Mouse (Mus musculus) limb, embryonic 14.5 days (tissue): ENCODE data around the gene Olfr764-ps1. TPM values are rescaled to one million over a fixed set of nuclear protein-coding genes. Genes with fewer than 3 reads are reported as not detected.
"Not testable (repeated sequence)": the region's sequence is repeated elsewhere in the genome, so short reads cannot be mapped to it uniquely, and the experiment has no call there.

Source experiments
- ATAC-seq: fragments of 200-750 bp; cut with Nextera tagmentation; 2 replicates; pipeline ENCODE4 v1.8.0; 2017; ENCODE audit warnings: low read depth, moderate number of reproducible peaks, moderate TSS enrichment; ENCODE audit not compliant: low FRiP score
- DNase-seq: peaks from one replicate; pipeline ENCODE4 v3.0.0-alpha.2; 2015; ENCODE audit warnings: low spot score
- H3K27ac ChIP-seq: fragments of 300-500 bp; sonication (generic); replicated peaks from 2 replicates; pipeline ENCODE4 v1.5.1; 2014; ENCODE audit warnings: low read depth, mild to moderate bottlenecking, low read length, moderate library complexity, mixed read lengths
- H3K27me3 ChIP-seq: fragments of 300-500 bp; sonication (generic); 2 replicates; pipeline ENCODE4 v1.6.1; 2014; ENCODE audit warnings: low read length, mixed read lengths; ENCODE audit not compliant: control insufficient read depth, insufficient read depth
- H3K36me3 ChIP-seq: fragments of 300-500 bp; sonication (generic); 2 replicates; pipeline ENCODE4 v1.6.1; 2014; ENCODE audit warnings: mild to moderate bottlenecking, low read length, moderate library complexity, mixed read lengths; ENCODE audit not compliant: control insufficient read depth, insufficient read depth
- H3K4me1 ChIP-seq: fragments of 300-500 bp; sonication (generic); 2 replicates; pipeline ENCODE4 v1.6.1; 2014; ENCODE audit warnings: antibody characterized with exemption, low read length, mixed read lengths; ENCODE audit not compliant: control insufficient read depth, insufficient read depth
- H3K4me2 ChIP-seq: fragments of 300-500 bp; sonication (generic); replicated peaks from 2 replicates; pipeline ENCODE4 v1.6.1; 2014; ENCODE audit warnings: low read depth, mild to moderate bottlenecking, low read length, moderate library complexity; ENCODE audit not compliant: severe bottlenecking
- H3K4me3 ChIP-seq: fragments of 300-500 bp; sonication (generic); replicated peaks from 2 replicates; pipeline ENCODE4 v1.5.1; 2014; ENCODE audit warnings: low read length
- H3K9ac ChIP-seq: fragments of 300-500 bp; sonication (generic); 2 replicates; pipeline ENCODE4 v1.6.1; 2014; ENCODE audit warnings: mild to moderate bottlenecking, low read depth, low read length, moderate library complexity; ENCODE audit not compliant: severe bottlenecking
- H3K9me3 ChIP-seq: fragments of 300-500 bp; sonication (generic); 2 replicates; pipeline ENCODE4 v1.6.1; 2016; ENCODE audit warnings: low read length; ENCODE audit not compliant: control insufficient read depth
- POLR2A ChIP-seq: fragments of 200-500 bp; IDR thresholded peaks from 2 replicates; pipeline ENCODE4 v1.8.0; 2012; ENCODE audit warnings: inconsistent platforms, mild to moderate bottlenecking, moderate library complexity, borderline replicate concordance; ENCODE audit not compliant: insufficient read depth, insufficient read length; ENCODE audit errors: extremely low read depth
- WGBS: fragments of 180-500 bp; shearing (Covaris S2); extraction: QIAGEN DNeasy Blood & Tissue Kit; methylation state at CpG from one replicate; pipeline ENCODE4 v1.1.7; 2014; 5-methylcytosine and 5-hydroxymethylcytosine counted together
- polyA plus RNA-seq, 2 experiments: library from polyadenylated mRNA; depleted of rRNA in 1 of 2; stranded (reverse) in 1 of 2; unstranded in 1 of 2; fragments of >200 nt; fragmentation: Nextera tagmentation in 1 of 2; extraction: Ambion mirVana in 1 of 2; gene quantifications; 2 replicates each; pipeline versions ENCODE4 v1.2.1 to v1.2.3; 2012 to 2014

Olfr764-ps1 gene
- polyA plus RNA-seq (2012; rRNA removed): 0.01 TPM in 1 of 2 replicates, not detected in the other
- polyA plus RNA-seq (2014; fragmentation: Nextera tagmentation; extraction: Ambion mirVana): not detected in 2 replicates

DNA sequence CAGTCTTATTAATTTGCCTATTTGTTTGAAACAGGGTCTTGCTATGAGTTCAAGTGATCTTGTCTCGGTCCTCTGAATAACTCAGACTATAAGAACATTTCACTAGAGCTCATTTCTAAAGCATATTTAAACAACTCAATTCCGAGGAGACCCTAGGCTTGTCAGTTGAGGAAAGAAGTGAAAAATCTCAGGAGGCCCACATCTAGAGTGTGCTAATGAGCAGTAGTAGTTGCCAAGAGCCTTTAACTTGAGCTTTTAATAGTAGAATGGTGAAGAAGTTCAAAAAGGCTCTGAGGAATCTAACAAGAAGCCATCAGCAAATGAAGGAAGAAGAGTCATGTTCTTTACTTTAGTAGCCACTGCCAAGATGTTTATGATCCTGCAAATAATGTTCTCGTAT, at the start of gene Olfr764-ps1:
Olfr764-ps1 (minus strand) TSS at position 101 of the 400 bp plus-strand sequence.
- H3K4me1 ChIP-seq: no peaks in the 10 kb centered on the region
- no peaks in the 10 kb centered on the region for H3K9me3 ChIP-seq
- 77% methylated on average over 3 of the region's 3 CpGs for WGBS
- H3K4me3 ChIP-seq: no peak within 1 kb of the TSS
- H3K27ac ChIP-seq: no peak within 1 kb of the TSS
- no peak for TF ChIP-seq POLR2A
- H3K9ac ChIP-seq: no peak within 1 kb of the TSS
- no peak within 1 kb of the TSS for H3K4me2 ChIP-seq
- H3K27me3 ChIP-seq: no peaks in the 10 kb centered on the region
- no peak for DNase-seq
- H3K36me3 ChIP-seq: no peaks in the 10 kb centered on the region
- no peak for ATAC-seq

GRCm38 (mm10) chr10:129082810-129083209, 43.1 kb upstream of the Olfr764-ps1 start, which contains the start of gene Olfr767:
Gene Olfr767, minus strand, starts transcription at chr10:129082910.
- not testable (repeated sequence) for H3K4me1 ChIP-seq, H3K27ac ChIP-seq, H3K4me2 ChIP-seq, ATAC-seq, DNase-seq, H3K9me3 ChIP-seq, H3K36me3 ChIP-seq, H3K27me3 ChIP-seq, H3K4me3 ChIP-seq, H3K9ac ChIP-seq

DNA sequence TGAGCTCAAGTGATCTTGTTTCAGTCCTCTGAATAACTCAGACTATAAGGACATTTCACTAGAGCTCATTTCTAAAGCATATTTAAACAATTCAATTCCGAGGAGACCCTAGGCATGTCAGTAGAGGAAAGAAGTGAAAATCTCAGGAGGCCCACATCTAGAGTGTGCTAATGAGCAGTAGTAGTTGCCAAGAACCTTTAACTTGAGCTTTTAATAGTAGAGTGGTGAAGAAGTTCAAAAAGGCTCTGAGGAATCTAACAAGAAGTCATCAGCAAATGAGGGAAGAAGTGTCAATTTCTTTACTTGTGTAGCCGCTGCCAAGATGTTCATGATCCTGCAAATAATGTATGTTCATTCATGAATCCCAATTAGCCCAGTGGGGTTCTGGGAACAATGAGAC, 29.2 kb upstream of the Olfr764-ps1 start, which contains the start of gene Olfr766-ps1:
Olfr766-ps1 (minus strand) TSS at position 101 of the 400 bp plus-strand sequence.
- no peak for TF ChIP-seq POLR2A
- Histone ChIP-seq H3K9me3 (no peaks in the 10 kb centered on the region), H3K27me3 (no peaks in the 10 kb centered on the region), H3K9ac (no peak within 1 kb of the TSS), H3K4me3 (no peak within 1 kb of the TSS), H3K4me2 (no peak within 1 kb of the TSS), H3K36me3 (no peaks in the 10 kb centered on the region), H3K27ac (no peak within 1 kb of the TSS), H3K4me1 (no peaks in the 10 kb centered on the region)
- WGBS: 80% methylated on average over 2 of the region's 2 CpGs
- ATAC-seq: no peak
- no peak for DNase-seq

DNA sequence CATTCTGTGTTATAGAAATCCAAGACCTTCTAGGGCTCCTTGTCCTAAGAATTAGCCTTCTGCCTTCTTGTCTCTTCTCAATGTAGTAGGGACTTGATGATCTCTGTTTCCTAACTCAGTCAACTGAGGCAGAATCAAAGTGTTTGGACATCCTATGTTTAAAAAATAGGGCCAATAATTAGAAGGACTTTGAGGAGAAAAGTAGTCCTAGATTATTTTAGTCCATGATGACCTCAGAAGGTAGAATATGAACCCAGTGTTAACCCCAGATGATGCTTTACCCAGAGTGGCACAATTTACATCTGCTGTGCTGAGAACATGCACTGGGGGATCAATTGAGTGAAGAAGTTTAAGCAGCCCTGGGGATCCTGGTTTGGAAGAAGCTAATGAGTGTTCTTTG, 10.2 kb upstream of the Olfr764-ps1 start, which contains the start of gene Olfr765:
Olfr765 (minus strand) TSS at position 101 of the 400 bp plus-strand sequence.
- H3K4me1 ChIP-seq, H3K27ac ChIP-seq, H3K4me2 ChIP-seq, H3K9me3 ChIP-seq, H3K4me3 ChIP-seq, H3K36me3 ChIP-seq, H3K27me3 ChIP-seq, H3K9ac ChIP-seq, DNase-seq, ATAC-seq: not testable (repeated sequence)

- TF ChIP-seq POLR2A: no peak
- H3K9me3 ChIP-seq: no peaks in the 10 kb centered on the region
- H3K4me1 ChIP-seq: no peaks in the 10 kb centered on the region
- ATAC-seq (no peak), DNase-seq (no peak)
- 73% methylated on average over 2 of the region's 2 CpGs for WGBS
- no peaks in the 10 kb centered on the region for H3K36me3 ChIP-seq
- no peak overlapping the region for H3K27ac ChIP-seq
- H3K4me2 ChIP-seq: no peak overlapping the region
- no peak overlapping the region for H3K4me3 ChIP-seq
- H3K9ac ChIP-seq: no peak overlapping the region
- no peaks in the 10 kb centered on the region for H3K27me3 ChIP-seq
Observed at GRCm38 (mm10) chr10:129028343-129028742, 11.4 kb downstream of the Olfr764-ps1 start.
